Mouse (Mus musculus): ENCODE data around the gene Ttc9c. TPM values are rescaled to one million over a fixed set of nuclear protein-coding genes. Genes with fewer than 3 reads are reported as not detected.

Gene Ttc9c
- total RNA-seq, 4 experiments from 2014 or later = 13.7 to 16.4 (median 14.9) TPM

DNA sequence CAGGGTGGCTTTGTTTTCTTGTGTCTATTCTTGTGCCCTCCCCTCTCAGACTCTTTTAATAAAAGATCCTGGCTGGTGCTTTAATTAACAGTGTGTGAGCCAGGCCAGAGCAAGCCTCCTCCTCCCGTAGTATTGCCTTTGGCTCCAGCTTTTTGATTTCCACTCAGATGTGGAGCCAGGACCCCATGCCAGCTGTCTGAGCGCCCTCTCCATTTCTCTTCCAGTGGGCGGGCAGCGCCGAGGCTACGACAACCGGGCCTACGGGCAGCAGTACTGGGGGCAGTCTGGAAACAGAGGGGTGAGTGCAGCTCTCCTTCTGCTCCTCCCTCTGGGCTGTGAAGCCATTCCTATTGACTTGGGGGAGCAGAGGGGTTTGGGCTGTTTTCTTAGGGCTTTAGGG, 11.5 kb upstream of the Ttc9c start:
- DNase-seq (ENCODE audit: low spot score) = no peak

DNA sequence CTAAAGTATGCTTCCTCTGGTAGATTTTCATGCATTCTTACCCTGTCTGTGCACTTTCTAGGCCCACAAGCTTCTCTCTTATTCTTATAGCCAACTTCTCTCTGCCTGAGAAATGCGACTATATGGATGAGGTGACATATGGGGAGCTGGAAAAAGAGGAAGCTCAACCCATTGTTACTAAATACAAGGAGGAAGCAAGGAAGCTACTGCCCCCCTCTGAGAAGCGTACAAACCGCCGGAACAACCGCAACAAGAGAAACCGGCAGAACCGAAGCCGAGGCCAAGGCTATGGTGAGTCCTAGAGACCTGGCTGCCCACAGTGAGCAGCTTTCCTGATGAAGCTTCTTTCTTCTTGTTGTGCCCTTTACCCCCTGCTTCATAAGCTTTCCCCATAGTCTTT, 10.5 kb upstream of the Ttc9c start, which contains the start of gene AC129217.1:
AC129217.1 (plus strand) TSS at position 114 of the 400 bp plus-strand sequence.
- no peak for DNase-seq (ENCODE audit: low spot score)

DNA sequence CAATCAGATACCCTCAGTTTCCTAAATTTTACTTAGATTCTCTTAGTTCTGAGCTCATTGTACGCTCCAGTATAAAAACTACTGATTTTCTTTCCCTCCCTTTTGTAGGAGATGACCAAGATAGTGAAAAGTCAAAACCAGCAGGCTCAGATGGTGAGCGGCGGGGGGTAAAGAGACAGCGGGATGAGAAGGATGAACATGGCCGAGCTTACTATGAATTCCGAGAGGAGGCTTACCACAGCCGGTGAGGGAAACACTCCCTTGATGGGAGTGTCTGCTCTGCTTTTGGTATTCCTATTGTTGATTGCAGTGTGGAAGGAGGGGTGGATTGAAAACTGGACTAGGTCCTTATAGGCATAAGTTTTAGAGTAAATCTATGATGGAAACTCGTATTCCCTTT, 3.6 kb upstream of the Ttc9c start:
- no peak for DNase-seq (ENCODE audit: low spot score)

DNA sequence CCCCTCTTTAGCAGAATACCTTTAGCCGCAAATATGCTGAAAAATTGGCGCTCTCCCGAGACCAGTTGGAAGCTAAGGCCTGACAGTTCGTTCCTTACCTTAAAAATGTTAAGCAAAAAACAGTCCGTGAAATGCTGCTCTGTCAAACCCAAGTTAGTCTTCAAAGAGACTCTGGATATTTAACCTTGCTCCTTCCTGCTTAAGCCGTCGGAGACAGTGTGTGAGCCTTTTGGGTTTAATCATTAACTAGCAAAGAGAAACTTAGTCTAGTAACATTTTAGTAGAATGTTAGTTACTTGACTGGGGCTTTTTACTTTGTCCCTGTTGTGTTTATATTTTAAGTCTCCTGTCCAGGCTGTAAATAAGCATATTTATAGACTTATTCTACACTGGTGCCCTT, 2.0 kb upstream of the Ttc9c start:
- no peak for DNase-seq (ENCODE audit: low spot score)

DNA sequence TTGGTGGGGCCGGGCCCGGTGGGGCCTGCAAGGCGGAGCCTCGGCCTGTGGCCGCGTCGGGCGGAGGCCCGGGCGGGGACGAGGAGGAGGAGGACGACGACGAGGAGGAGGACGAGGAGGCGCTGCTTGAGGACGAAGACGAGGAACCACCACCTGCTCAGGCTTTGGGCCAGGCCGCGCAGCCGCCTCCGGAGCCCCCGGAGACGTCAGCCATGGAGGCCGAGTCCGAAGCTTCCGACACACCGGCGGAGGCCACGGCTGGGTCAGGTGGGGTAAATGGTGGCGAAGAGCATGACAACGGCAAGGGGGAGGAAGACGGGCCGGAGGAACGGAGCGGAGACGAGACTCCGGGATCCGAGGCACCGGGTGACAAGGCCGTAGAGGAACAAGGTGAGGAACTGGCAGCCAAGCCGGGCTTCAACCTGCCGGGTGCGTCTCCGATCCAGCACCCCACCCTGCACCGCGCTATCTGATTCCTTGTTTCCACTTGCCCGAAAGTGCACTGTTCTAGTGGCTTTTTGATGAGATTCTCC, 1.4 kb upstream of the Ttc9c start:
- DNase-seq (ENCODE audit: low spot score) = no peak

DNA sequence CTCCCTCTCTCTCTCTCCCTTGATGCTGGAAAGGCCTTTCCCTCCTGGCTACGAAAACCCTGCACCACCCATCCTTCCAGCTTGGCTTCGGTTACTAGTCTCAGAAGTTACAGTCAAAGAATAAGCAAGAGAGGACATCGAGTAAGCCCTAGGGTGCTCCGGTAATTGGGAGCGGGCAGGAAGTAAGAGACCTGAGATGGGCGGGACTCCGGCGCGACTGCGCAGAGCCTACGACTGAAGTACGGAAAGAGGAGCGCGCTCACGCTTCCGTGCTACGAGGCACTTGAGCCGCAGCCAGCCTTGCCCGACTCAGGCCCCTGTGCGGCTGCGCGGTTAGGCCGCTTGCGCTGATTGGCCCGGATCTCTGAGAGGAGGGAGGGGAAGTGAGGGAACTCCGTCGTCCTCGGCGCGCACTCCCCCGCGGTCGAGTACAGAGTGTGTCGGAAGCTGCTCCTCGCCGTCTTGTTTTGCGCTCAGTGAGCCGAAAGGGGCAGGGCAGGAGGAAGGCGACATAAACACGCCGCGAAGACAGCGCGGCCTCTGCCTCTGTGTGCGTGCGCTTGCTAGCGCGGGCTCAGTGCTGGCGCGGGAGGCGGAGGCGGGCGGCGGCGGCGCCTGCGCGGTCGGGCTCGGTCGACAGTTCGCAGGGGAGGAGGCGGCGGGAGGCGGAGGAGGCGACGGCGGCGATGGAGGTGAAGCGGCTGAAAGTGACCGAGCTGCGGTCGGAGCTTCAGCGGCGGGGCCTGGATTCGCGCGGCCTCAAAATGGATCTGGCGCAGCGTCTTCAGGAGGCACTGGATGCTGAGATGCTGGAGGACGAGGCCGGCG, 677 bp upstream of the Ttc9c start, which contains the start of gene Hnrnpul2:
Hnrnpul2 (plus strand) TSS at position 415 of the 828 bp plus-strand sequence.
- DNase-seq (ENCODE audit: low spot score) = peak; percentile 98

DNA sequence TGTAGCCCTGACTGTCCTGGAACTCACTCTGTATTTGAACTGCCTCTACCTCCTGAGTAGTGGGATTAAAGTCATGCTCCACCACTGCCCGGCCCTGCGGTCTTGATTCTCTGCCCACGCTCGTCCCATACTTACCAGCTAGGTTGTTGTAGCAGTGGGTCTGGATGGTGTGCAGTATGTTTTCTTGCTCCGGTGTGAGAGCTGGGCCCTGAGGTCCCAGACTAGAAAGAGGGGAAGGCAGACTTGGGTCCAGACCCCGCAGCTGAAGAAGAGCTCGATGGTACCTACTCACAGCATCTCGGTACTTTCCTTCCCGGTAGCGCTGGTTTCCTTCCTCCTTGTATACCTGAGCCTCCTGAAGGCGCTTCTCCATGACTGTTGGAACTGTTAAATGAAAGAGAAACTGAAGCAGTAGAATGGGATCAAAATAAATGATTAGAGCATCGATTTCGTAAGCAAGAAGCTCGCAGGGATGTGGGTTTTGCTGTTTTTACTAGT, 783 bp downstream of the Ttc9c start:
- DNase-seq (ENCODE audit: low spot score) = no peak

DNA sequence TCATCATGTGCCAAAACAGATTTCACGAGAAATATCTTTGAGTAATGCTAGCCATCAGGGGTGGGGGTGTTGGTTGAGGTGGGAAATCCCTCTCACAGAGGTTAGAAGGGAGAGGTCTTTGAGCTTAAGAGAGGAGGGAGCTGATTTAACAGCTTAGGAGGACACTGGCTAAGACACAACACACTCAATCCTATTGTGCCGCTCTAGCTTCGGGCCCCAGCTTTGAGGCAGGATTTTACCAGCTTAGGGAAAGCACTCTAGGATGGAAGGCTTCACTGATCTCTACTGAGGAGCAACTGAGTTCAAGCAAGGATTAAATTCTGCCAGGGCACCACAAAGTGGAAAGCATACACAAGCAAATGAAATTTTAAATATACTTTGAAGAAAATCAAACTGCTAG, 2.1 kb downstream of the Ttc9c start:
- DNase-seq (ENCODE audit: low spot score) = no peak

DNA sequence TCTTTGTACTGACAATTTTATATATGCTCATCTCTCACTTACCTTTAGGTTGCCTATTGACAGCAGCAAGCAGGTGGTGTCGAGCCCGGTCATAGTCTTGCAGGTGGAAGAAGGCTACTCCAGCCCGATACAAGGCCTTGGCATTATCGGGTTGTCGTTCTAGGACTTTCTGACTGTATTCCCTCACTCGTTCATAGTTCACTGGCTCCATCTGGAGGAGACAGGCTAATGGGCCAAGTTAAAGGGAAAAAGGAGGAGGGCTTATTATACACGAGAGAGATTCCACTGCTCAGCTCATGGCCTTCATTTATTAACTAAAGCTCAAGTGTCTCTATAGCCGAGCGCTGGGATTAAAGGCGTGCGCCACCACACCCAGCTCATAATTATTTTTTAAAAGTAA, 3.3 kb downstream of the Ttc9c start:
- no peak for DNase-seq (ENCODE audit: low spot score)

DNA sequence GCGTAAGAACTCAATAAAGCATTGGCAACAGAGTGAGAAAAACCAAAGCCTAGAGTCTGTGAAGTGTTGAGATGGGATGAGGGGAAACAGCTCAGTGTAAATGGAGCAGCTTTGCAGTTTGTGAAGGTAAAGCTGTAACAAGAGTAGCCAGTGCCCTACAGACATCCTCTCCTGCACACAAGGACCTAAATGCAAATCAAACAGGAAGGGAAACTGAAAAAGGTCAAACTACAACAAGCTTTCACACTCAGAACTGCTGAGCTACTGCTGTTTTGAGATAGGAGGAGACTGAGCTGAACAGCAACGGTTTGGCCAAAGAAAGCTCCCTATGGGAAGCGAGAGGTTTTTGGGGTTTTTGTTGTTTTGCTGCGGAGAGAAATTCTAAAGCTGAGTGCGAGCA, 12.3 kb downstream of the Ttc9c start:
- no peak for DNase-seq (ENCODE audit: low spot score)

DNA sequence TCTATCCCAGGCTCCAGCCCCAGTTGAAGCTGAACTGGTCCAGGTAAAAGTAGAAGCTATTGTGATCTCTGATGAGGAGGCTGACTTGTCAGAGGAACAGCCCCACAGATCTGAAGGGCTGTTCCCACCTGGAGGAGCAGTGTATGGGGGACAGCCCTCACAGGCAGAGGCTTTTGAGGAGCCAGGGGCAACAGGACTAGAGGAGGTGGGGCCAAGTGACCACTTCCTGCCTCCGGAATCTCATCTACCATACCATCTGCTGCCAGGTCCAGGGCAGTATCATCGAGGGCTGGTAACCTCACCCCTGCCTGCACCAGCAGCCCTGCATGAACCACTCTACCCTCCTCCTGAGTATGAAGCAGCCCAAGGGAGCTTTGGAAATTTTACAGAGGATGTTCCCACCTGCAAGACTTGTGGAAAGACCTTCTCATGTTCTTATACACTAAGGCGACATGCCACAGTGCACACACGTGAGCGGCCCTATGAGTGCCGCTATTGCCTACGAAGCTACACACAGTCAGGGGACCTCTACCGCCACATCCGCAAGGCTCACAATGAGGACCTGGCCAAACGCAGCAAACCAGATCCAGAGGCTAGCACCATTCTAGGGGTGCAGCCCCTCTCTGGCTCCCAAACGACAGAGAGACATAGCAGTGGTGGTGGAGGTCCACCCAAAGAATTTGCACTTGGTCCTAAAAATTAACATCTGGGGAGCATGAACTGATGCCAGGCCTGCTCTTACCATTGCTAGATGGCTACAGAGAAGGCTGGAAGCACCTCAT, 15.1 kb downstream of the Ttc9c start:
- no peak for DNase-seq (ENCODE audit: low spot score)

DNA sequence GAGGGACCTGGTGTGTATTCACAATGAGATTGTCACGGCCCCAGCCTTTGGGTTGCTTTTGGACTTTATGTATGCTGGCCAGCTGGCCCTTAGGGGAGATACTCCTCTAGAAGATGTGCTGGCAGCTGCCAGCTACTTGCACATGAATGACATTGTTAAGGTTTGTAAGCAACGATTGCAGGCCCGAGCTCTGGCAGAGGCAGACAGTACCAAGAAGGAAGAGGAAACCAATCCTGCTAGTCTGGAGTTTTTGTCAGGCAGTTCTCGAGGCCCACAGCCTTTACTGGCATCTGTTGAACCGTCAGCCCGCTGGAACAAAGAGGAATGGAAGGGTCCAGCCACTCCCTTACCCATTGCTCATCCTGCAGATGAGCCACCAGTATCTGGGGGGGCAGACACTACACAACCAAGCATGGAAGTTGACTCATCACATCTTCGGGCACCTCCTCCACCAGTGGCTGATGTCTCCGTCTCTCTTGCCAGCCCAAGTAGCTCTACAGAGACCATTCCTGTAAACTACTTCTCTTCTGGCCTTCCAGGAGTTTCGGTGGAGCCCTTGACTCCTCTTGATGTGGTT, 15.8 kb downstream of the Ttc9c start:
- DNase-seq (ENCODE audit: low spot score) = no peak

DNA sequence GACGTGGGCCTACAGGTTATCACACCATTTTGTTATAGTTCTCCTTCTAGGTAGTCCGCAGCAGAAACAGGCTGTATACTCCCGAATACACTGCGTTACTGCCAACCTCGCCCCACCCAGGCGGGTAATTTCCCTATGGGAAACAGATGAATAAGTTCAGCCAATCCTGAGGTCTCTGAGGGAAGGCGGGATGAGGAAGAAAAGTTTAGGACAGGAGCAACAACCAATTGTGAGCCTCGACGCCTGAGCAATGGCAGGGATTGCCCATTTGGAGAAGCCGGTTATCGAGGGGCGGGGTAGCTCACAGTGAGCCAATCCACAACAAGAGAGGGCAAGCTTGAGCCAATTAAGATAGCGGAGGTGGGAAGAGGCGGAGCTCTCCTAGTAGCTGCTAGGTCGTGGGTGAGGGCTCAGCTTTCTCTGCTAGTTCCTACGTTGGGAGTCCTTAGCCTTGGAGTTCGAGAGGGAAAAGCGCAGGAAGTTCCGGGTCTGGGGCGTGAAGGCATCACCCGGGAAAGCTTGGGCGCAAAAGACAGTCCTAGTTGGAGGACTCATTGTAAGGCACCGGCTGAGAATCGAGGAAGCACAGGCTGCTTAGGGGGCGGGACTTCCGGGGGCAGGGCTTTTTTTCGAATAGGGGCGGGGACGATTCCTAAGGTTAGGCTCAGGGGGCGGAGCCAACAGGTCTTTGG, 16.9 kb downstream of the Ttc9c start, which contains the start of gene Zbtb3:
Zbtb3 (plus strand) TSS at position 426 of the 692 bp plus-strand sequence.
- DNase-seq (ENCODE audit: low spot score) = peak; percentile 98

DNA sequence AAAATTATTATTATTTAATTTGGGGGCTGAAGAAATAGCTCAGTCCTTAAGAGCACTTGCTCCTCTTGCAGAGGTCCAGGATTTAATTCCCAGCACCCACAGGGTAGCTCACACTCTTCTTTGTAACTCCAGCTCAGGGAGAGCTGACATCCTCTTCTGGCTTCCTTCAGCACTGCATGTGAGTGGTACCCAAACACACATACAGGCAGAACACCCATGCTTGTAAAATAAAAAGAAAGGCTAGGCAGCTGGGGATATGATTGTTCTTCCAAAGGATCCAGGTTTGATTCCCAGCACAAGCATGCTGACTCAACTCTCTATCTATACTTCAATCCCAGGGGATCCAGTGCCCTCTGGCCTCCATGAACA, 20.2 kb downstream of the Ttc9c start:
- DNase-seq (ENCODE audit: low spot score) = no peak

DNA sequence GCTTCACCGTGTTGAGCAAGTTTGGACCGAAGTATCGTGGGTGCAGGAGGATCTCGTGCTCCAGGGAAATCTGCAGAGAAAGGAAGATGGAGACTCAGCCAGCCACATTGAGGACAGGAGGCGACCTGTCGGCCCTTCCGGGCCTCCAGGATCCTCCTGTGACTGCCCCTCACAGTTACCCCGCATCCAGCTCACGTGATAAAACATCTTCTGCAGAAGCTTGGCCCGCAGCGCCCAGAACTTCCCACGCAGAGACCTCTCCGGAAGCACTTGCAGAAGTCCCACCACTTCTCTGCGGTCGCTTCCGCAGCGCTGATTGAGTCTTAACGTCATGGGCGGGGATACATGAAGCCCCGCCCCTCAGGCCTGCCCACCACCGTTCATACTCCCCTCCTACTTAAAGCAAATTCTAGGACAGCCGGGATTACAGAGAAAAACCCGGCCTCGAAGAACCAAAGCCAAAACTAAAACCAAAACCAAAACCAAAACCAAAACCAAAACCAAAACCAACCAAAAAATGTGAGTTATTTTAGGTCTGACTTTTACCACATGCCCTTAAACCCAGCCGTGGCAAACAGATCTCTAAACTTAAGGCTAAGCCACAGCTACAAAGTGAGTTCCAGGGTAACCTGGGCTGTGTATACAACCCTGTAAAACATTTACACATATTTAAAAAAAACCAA, 20.7 kb downstream of the Ttc9c start, which contains the start of gene Polr2g:
Polr2g (minus strand) TSS at position 314 of the 683 bp plus-strand sequence.
- peak; percentile 91 for DNase-seq (ENCODE audit: low spot score)

DNA sequence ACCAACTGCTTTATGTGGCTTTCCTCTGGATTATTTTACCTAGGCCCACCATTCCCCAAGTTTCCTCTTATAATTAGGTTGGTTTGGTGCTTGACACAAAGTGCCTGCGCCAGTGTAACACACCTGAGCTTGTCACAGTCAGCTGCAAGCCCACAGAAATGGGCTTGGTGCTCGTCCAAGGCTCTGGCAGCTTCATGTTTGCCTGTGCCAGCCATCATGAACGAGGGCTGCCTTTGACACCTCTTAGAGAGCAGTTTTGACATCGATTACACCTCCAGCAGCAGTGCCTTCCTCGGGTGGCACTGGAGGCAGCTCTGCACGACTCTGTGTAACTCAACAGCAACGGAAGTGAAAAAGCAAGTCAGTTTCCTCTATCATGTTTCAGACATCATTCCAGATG, 29.0 kb downstream of the Ttc9c start:
- DNase-seq (ENCODE audit: low spot score) = no peak

DNA sequence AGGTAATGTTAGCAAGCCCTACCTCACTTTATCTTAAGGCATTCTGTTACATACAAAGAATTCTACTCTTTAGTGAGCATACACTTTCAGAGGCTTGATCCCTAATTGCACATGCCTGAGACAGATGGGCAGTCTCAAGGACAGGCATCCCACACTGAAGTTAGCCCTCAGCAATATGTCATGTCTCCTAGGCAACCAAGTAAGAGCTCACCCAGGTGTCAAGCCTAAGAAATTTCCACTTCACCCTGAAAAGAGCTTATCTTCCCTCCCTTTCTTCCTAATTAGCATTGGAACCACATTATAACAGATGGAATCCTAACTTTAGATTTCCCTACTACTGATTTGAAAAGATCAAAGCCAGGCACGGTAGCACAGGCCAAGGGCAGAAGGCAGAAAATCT, 30.0 kb downstream of the Ttc9c start:
- DNase-seq (ENCODE audit: low spot score) = no peak

DNA sequence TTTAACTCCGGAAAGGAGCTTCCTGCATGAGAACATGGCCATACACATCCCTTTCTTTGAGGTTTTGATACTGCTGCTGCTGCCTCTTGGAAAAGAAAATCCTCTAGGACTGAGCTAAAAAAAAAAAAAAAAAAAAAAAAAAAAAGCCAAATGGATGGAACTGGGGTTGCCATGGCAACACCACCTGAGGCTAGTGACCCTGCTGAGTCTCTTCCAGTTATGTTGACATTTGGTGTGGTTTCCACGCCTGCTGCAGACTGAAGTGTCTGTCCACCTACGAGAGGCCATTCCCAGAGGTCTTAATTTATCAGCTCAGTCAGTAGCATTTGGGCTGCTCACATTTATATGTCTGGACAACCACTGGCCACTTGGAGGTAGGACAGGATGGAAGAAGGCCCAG, 30.6 kb downstream of the Ttc9c start:
- DNase-seq (ENCODE audit: low spot score) = no peak

DNA sequence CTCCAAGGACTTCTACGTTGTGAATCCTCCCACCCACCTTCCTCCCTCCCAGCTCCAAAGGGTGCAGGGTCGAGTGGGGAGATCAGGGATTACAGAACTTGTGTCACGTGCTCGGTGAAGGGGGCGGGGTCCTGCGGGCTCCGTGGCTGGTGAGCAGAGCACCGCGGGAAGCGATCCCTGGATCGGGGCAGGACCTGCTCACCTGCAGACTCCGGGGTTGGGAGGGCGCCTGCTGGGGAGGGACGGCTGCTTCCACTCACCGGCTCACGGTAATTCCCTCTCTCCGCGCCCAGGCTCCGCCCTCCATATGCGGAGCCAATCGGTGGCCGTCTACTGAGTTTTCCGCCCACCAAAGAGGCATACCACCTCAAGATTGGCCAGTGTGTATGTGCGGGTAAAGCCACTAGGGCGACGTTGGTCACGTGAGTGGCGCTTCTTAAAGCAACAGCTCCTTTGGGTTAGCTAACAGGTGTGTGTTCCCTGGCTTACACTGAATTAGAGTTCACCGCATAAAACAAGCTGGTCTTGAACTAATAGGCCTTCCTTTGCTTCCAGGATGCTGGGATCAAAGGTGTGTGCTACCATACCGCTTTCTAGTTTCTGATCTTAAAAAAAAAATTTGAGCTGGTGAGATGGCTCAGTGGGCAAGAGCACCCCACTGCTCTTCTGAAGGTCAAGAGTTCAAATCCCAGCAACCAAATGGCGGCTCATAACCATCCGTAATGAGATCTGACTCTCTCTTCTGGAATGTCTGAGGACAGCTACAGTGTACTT, 32.9 kb downstream of the Ttc9c start, which contains the start of gene Taf6l:
Taf6l (minus strand) TSS at position 410 of the 774 bp plus-strand sequence.
- peak; percentile 95 for DNase-seq (ENCODE audit: low spot score)

DNA sequence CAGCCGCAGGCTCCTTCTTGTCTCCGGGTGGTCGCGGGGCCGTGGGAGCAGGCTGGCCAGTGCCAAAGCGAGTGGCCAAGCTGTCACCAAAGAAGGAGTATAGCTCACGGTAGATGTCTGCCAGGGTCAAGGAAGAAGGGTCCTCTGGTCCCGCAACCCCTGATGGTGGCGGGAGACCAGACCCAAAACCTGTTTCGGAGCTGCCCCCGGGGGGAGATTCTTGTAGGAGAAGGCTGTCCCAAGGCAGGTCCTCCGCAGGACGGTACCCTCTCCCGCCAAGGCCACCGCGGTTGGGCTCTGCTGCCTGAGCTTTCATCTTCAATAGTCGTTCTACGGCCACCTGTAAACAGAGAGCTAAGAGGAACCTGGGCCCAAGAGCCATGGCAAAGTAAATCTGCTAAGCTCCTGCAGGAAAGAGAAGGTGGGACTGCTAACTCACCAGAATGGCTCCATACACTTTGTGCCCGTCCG, 44.1 kb downstream of the Ttc9c start:
- DNase-seq (ENCODE audit: low spot score) = peak; percentile 21
